Mouse (Mus musculus): ENCODE data around the gene Chst11. TPM values are rescaled to one million over a fixed set of nuclear protein-coding genes. Genes with fewer than 3 reads are reported as not detected.

The Chst11 gene
- total and polyA plus RNA-seq, 2 experiments = 0.09 to 0.16 TPM

GRCm38 (mm10) chr10:83135963-83136362 lies 150.7 kb downstream of the Chst11 start:
- no peak for DNase-seq (ENCODE audit: extremely low read depth, low read depth, low spot score)
- Histone ChIP-seq H3K27me3 (ENCODE audit: control insufficient read depth, insufficient read depth, low read length) (no peaks in the 10 kb centered on the region), H3K9ac (ENCODE audit: low read depth, low read length) (no peak overlapping the region), H3K4me1 (ENCODE audit: control insufficient read depth, insufficient read depth, low read length) (no peaks in the 10 kb centered on the region), H3K36me3 (ENCODE audit: control insufficient read depth, insufficient read depth, low read length) (no peaks in the 10 kb centered on the region), H3K4me3 (ENCODE audit: insufficient read depth, low read depth, low read length) (no peak overlapping the region), H3K27ac (replicated peaks; ENCODE audit: insufficient read depth, low read depth, low read length) (no peak overlapping the region), H3K79me2 (ENCODE audit: control insufficient read depth, insufficient read depth, low read length) (no peaks in the 10 kb centered on the region)
- WGBS = 90% methylated on average over 1 of the region's 1 CpGs
- TF ChIP-seq CTCF (IDR thresholded peaks at IDR 0.05; ENCODE audit: low read depth, low read length) = no peak
- TF ChIP-seq POLR2A (IDR thresholded peaks at IDR 0.05; ENCODE audit: extremely low read depth, insufficient read depth, low read length) = no peak

- Histone ChIP-seq H3K9ac (ENCODE audit: low read depth, low read length) (no peak overlapping the region), H3K79me2 (ENCODE audit: control insufficient read depth, insufficient read depth, low read length) (no peaks in the 10 kb centered on the region), H3K27ac (replicated peaks; ENCODE audit: insufficient read depth, low read depth, low read length) (no peak overlapping the region), H3K36me3 (ENCODE audit: control insufficient read depth, insufficient read depth, low read length) (no peaks in the 10 kb centered on the region), H3K4me3 (ENCODE audit: insufficient read depth, low read depth, low read length) (no peak overlapping the region), H3K27me3 (ENCODE audit: control insufficient read depth, insufficient read depth, low read length) (no peaks in the 10 kb centered on the region), H3K4me1 (ENCODE audit: control insufficient read depth, insufficient read depth, low read length) (no peaks in the 10 kb centered on the region)
- no peak for TF ChIP-seq CTCF (IDR thresholded peaks at IDR 0.05; ENCODE audit: low read depth, low read length)
- no peak for TF ChIP-seq POLR2A (IDR thresholded peaks at IDR 0.05; ENCODE audit: extremely low read depth, insufficient read depth, low read length)
- DNase-seq (ENCODE audit: extremely low read depth, low read depth, low spot score) = no peak
- 83% methylated on average over 7 of the region's 7 CpGs for WGBS
Observed at GRCm38 (mm10) chr10:83137103-83137502, 151.8 kb downstream of the Chst11 start.

- Histone ChIP-seq H3K36me3 (ENCODE audit: control insufficient read depth, insufficient read depth, low read length) (no peaks in the 10 kb centered on the region), H3K79me2 (ENCODE audit: control insufficient read depth, insufficient read depth, low read length) (no peaks in the 10 kb centered on the region), H3K27me3 (ENCODE audit: control insufficient read depth, insufficient read depth, low read length) (no peaks in the 10 kb centered on the region), H3K27ac (replicated peaks; ENCODE audit: insufficient read depth, low read depth, low read length) (no peak overlapping the region), H3K4me1 (ENCODE audit: control insufficient read depth, insufficient read depth, low read length) (no peaks in the 10 kb centered on the region), H3K9ac (ENCODE audit: low read depth, low read length) (no peak overlapping the region), H3K4me3 (ENCODE audit: insufficient read depth, low read depth, low read length) (no peak overlapping the region)
- TF ChIP-seq POLR2A (IDR thresholded peaks at IDR 0.05; ENCODE audit: extremely low read depth, insufficient read depth, low read length) (no peak), CTCF (IDR thresholded peaks at IDR 0.05; ENCODE audit: low read depth, low read length) (no peak)
- no peak for DNase-seq (ENCODE audit: extremely low read depth, low read depth, low spot score)
- 94% methylated on average over 7 of the region's 7 CpGs for WGBS
Observed at GRCm38 (mm10) chr10:83139276-83139675, 154.0 kb downstream of the Chst11 start.

GRCm38 (mm10) chr10:83140258-83140936 lies 155.1 kb downstream of the Chst11 start:
- DNase-seq (ENCODE audit: extremely low read depth, low read depth, low spot score) = no peak
- no peaks in the 10 kb centered on the region for H3K27me3 ChIP-seq (ENCODE audit: control insufficient read depth, insufficient read depth, low read length)
- no peaks in the 10 kb centered on the region for H3K79me2 ChIP-seq (ENCODE audit: control insufficient read depth, insufficient read depth, low read length)
- no peak overlapping the region for H3K27ac ChIP-seq (replicated peaks; ENCODE audit: insufficient read depth, low read depth, low read length)
- no peak for TF ChIP-seq CTCF (IDR thresholded peaks at IDR 0.05; ENCODE audit: low read depth, low read length)
- TF ChIP-seq POLR2A (IDR thresholded peaks at IDR 0.05; ENCODE audit: extremely low read depth, insufficient read depth, low read length) = no peak
- H3K4me1 ChIP-seq (ENCODE audit: control insufficient read depth, insufficient read depth, low read length) = no peaks in the 10 kb centered on the region
- H3K4me3 ChIP-seq (ENCODE audit: insufficient read depth, low read depth, low read length) = no peak overlapping the region
- no peak overlapping the region for H3K9ac ChIP-seq (ENCODE audit: low read depth, low read length)
- no peaks in the 10 kb centered on the region for H3K36me3 ChIP-seq (ENCODE audit: control insufficient read depth, insufficient read depth, low read length)
- WGBS = 72% methylated on average over 16 of the region's 16 CpGs

- H3K36me3 ChIP-seq (ENCODE audit: control insufficient read depth, insufficient read depth, low read length) = no peaks in the 10 kb centered on the region
- H3K27ac ChIP-seq (replicated peaks; ENCODE audit: insufficient read depth, low read depth, low read length) = no peak overlapping the region
- H3K79me2 ChIP-seq (ENCODE audit: control insufficient read depth, insufficient read depth, low read length) = no peaks in the 10 kb centered on the region
- 87% methylated on average over 5 of the region's 5 CpGs for WGBS
- H3K4me3 ChIP-seq (ENCODE audit: insufficient read depth, low read depth, low read length) = no peak overlapping the region
- no peaks in the 10 kb centered on the region for H3K4me1 ChIP-seq (ENCODE audit: control insufficient read depth, insufficient read depth, low read length)
- no peak for DNase-seq (ENCODE audit: extremely low read depth, low read depth, low spot score)
- no peaks in the 10 kb centered on the region for H3K27me3 ChIP-seq (ENCODE audit: control insufficient read depth, insufficient read depth, low read length)
- TF ChIP-seq POLR2A (IDR thresholded peaks at IDR 0.05; ENCODE audit: extremely low read depth, insufficient read depth, low read length) = no peak
- H3K9ac ChIP-seq (ENCODE audit: low read depth, low read length) = no peak overlapping the region
Observed at GRCm38 (mm10) chr10:83141434-83141833, 156.1 kb downstream of the Chst11 start.

GRCm38 (mm10) chr10:83143049-83143448 lies 157.8 kb downstream of the Chst11 start:
- Histone ChIP-seq H3K4me1 (ENCODE audit: control insufficient read depth, insufficient read depth, low read length) (no peaks in the 10 kb centered on the region), H3K27me3 (ENCODE audit: control insufficient read depth, insufficient read depth, low read length) (no peaks in the 10 kb centered on the region), H3K4me3 (ENCODE audit: insufficient read depth, low read depth, low read length) (no peak overlapping the region), H3K79me2 (ENCODE audit: control insufficient read depth, insufficient read depth, low read length) (no peaks in the 10 kb centered on the region), H3K9ac (ENCODE audit: low read depth, low read length) (no peak overlapping the region), H3K36me3 (ENCODE audit: control insufficient read depth, insufficient read depth, low read length) (no peaks in the 10 kb centered on the region), H3K27ac (replicated peaks; ENCODE audit: insufficient read depth, low read depth, low read length) (no peak overlapping the region)
- 90% methylated on average over 10 of the region's 10 CpGs for WGBS
- no peak for TF ChIP-seq CTCF (IDR thresholded peaks at IDR 0.05; ENCODE audit: low read depth, low read length)
- no peak for DNase-seq (ENCODE audit: extremely low read depth, low read depth, low spot score)

All from liver, adult 2 months (tissue).